Mouse (Mus musculus): ENCODE results near the gene Cmbl.

Cmbl gene

GRCm38 (mm10) chr15:31613826-31614453, 48.8 kb downstream of the Cmbl start:
- no peak for DNase-seq (ENCODE audit: extremely low read depth, insufficient read length, low spot score)

- DNase-seq (ENCODE audit: extremely low read depth, insufficient read length, low spot score), result no peak
These were observed 49.5 kb downstream of the Cmbl start for GRCm38 (mm10) chr15:31614666-31615065.

GRCm38 (mm10) chr15:31617261-31617660, 52.1 kb downstream of the Cmbl start:
- no peak for DNase-seq (ENCODE audit: extremely low read depth, insufficient read length, low spot score)

GRCm38 (mm10) chr15:31619521-31619920, 54.3 kb downstream of the Cmbl start:
- DNase-seq (ENCODE audit: extremely low read depth, insufficient read length, low spot score), result no peak

- no peak for DNase-seq (ENCODE audit: extremely low read depth, insufficient read length, low spot score)
These were observed 62.3 kb downstream of the Cmbl start for GRCm38 (mm10) chr15:31627277-31628154.

GRCm38 (mm10) chr15:31628180-31628579, 63.0 kb downstream of the Cmbl start:
- DNase-seq (ENCODE audit: extremely low read depth, insufficient read length, low spot score), result no peak

GRCm38 (mm10) chr15:31629556-31629955, 64.4 kb downstream of the Cmbl start:
- no peak for DNase-seq (ENCODE audit: extremely low read depth, insufficient read length, low spot score)

GRCm38 (mm10) chr15:31631396-31631858, 66.2 kb downstream of the Cmbl start:
- no peak for DNase-seq (ENCODE audit: extremely low read depth, insufficient read length, low spot score)

- DNase-seq (ENCODE audit: extremely low read depth, insufficient read length, low spot score), result no peak
These were observed 67.3 kb downstream of the Cmbl start for GRCm38 (mm10) chr15:31632478-31632877.

GRCm38 (mm10) chr15:31634582-31634981, 69.4 kb downstream of the Cmbl start:
- no peak for DNase-seq (ENCODE audit: extremely low read depth, insufficient read length, low spot score)

GRCm38 (mm10) chr15:31636091-31636595, 71.0 kb downstream of the Cmbl start:
- no peak for DNase-seq (ENCODE audit: extremely low read depth, insufficient read length, low spot score)

Data from 3134 (cell line).